Mouse (Mus musculus) adrenal gland, adult 8-10 months (tissue): ENCODE results near the gene Cemip. TPM values are rescaled to one million over a fixed set of nuclear protein-coding genes. Genes with fewer than 3 reads are reported as not detected.
"Not testable (repeated sequence)": the region's sequence is repeated elsewhere in the genome, so short reads cannot be mapped to it uniquely, and the experiment has no call there.

Source experiments
- DNase-seq: peaks from one replicate; pipeline ENCODE4 v3.0.0; 2022
- total RNA-seq, 4 experiments: library from RNA; stranded (reverse); gene quantifications; 2 replicates each; pipeline ENCODE4 v1.2.4; 2022

Cemip gene
- total RNA-seq, 4 experiments from 2014 or later, result 0.77 to 1.4 (median 1.0) TPM

DNA sequence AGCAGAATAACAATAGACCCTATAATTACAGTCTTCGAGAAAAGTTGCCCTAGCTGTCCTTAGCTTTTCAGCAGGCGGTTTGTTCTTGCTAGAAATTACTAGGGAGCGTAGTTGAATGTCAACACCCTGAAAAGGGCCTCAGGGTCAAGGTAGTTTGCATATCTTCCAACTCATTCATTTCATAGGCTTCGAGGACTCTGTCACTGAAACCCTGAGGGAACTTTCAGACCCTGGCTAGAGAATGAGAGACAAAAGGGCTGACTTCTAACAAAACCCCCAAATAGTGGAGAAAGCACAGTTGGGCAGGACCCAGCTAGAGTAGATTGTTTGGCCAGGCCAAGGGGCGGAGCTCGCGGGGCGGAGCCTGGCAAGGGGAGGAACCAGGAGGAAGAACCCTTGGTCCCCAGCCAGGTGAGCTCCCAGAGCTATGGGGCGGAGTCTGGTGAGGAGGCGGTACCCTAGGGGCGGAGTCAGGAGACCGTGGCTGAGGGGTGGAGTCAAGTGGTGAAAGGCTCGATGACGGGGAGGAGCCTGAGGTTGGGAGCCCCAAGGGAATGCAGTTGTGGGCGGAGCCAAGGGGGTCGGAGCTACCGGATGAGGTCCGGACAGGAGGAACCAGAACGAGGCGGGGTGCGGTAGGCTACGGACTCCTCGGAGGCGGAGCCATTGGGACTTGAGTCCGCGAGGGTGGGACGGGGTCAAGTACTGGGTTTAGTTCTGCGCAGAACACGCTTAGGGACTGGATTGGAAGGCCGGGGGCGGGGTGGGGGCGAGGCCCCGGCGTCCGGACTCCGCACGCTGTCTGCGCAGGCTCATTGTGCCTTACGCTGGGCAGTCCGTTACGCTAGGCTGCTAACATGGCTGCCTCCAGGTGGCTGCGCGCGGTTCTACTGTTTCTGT, 194.6 kb downstream of the Cemip start:
- peak; percentile 100 for DNase-seq

DNA sequence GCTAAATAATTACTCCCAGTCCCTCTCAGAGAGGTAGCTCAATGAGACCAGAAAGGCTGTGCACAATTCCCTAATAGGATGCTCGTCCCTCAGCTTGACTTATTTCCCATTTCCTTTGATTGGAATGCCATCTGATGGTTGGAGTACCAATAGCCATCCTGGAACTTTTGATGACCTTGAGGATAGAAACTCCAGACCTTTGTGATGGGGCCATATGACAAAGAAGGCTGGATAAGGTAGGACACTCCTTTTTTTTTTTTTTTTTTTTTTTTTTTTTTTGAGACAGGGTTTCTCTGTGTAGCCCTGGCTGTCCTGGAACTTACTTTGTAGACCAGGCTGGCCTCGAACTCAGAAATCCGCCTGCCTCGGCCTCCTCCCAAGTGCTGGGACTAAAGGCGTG, 196.4 kb downstream of the Cemip start:
- not testable (repeated sequence) for DNase-seq

DNA sequence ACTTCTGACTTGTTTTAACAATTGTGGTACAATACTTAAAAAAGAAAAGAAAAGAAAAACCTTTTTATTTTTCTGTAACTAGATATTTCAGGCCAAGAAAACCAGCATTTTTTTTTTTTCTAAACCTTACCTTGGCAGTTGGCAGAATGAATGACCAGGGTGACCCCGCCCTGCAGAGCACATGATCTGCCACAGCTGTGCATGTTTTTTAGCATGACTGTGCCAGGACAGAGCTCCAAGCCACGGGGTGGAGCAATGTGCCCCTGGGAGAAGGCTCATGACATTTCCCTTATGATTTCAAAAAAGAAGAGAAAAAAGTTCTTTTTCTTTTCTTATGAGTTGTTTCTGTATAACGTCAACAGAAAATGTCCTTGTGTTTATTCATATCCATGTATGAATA, 196.9 kb downstream of the Cemip start:
- DNase-seq, result peak; percentile 67

DNA sequence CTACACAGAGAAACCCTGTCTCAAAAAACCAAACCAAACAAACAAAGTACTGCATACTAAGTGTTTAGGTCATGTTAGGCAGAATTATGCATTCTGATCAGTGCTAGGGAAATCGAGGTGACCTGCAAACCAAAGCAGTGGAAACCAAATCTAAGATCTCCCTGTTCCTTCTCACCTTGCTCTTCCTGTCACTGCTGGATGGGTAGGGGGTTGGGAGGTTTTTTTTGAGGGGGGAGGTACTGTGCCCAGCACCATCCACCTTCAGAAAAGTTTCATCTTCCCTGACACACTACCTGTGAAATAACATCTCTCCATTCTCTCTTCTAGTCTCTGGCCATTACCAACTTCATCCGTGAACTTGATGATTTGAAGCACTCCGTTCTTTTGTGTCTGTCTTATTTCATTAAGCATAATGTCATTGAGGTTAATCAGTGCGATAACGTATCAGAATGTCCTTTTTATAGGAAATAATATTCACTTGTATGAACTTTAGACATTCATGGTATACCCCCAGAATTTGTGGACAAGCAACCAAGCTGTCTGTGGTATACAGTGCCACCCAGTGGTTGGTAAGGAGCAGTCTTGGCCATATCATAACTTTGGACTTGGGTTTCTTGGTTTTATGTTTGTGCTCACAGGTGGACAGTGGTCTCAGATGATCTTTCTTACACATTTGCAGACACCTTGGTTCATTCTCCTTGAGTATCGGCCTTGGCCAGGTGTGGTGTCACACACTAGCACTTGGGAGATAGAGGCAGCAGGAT, 199.8 kb downstream of the Cemip start:
- DNase-seq, result no peak

DNA sequence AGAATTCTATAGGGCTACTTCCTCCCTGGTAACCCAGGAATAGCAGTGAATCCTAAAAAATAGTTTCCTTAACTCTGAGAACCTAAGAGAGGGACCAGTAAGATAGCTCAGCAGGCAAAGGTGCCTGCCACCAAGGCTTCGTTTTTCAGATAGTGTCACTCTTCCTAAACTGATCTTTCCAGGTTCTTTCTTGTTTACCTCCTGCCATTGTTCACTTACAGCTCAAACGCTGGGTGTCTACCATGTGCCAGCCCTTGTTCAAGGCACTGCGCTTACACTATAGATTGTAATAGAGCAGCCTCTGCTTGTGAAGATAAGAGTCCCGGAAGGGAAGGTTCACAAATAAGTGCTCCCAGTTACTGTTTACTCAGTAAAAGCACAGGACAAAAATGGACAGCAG, 200.5 kb downstream of the Cemip start:
- DNase-seq, result no peak

DNA sequence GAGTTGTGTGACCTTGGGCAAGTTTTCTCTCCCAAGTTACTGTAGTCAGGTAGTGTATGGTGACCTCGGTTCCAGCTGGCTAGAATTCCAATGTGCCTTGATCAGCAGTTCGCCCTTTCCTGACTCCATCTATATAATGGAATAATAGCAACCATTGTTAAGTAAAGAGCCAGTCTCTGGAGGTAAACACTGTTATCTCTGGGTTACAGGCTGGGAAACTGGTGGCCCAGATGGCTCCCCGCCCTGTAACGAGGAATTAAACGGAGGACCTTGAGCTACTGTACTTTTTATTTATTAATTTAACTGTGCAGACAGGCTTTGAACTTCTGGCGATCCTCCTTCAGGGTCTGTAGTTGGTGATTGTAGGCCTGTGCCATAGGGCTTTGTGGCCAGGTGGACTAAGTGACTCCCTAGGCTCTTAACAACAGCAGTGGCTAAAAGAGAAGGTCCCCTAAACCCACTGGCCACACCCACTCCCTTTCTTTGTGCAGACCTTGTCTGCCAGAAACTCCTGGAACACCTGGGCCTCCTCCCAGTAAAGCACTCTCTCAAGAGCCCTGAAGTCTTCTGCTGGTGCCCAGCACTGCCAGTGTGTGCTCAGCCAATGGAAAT, 201.3 kb downstream of the Cemip start:
- no peak for DNase-seq

DNA sequence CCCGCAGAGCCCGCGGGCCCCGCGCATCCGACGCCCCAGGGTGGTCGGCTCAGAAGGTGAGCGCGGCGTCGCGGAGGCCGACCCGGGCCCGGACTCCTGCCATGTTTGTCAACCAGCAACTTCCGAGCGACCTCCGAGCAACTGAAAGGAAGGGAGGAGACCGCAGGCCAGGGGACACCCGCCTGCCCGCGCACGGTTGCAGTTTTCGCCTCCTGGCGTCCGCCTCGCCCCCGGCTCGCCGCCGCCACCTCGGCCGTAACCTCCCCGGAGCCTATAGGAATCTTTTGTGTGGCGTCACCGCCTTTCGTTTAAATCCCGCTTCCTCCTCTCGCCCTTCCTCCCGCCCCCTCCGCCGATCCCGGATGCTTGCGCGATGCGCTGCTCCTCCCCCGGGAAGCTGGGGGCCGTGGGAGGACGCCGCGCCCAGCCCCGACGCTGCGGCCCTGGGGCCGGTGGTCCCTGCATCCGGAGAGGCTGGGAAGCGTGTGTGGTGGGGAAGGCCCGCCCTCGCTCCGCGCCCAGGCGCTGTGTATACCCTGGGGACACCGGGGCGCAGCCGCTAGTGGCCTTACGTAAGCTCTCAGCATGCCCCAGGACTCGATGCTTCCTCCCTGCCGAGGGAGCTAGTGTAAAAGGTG, 202.2 kb downstream of the Cemip start, which contains the start of the genes Tlnrd1 and Mesd:
Tlnrd1 (minus strand) TSS at position 285 of the 638 bp plus-strand sequence.
Mesd (plus strand) TSS at position 446 of the 638 bp plus-strand sequence.
- peak; percentile 88 for DNase-seq

DNA sequence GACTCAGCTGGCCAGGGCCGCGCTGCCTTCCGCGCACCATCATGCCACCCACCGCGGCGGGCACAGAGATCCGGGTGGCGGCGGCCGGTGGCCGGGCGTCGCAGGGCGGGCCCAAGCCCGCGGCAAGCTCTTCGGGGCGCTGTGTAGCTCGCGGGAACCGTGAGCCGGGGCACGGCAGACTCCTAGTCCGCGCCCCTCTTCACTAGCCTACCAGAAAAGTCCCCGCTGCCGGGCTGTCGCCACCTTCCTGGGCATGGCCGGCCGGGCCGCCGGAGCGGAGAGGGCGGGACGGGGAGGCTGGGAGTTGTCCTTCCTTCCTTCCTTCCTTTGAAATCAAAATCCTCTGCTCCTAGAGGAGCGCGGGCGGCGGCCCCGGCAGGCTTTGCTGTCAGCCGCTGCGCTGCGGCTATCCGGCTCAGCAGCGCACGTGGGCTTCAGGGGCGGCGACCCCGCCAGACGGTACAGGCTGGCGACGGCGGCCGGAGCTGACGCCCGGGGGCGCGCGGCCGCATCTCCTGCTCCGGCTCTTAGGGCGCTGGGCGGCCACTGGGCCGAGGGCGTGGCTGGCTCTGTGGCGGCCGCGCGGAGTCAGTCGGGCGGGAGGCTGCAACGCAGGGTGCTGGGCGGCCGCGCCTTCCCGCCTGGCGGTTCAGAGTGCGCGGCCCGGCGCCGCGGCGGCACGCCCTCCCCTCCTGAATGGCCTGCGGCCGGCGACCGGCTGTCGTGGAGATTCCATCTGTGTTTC, 202.9 kb downstream of the Cemip start:
- peak; percentile 72 for DNase-seq

Other genes starting within 250 kb of the Cemip start
- gene Tlnrd1, start 202.2 kb downstream of the Cemip start, total RNA-seq, result 10 to 100 TPM; 14.9 to 17.2 (median 15.9) TPM
- gene Mesd, start 202.0 kb downstream of the Cemip start, total RNA-seq, result 100 to 1,000 TPM; 109 to 131 (median 117) TPM
- 10 to 100 TPM; 26.2 to 32.3 (median 29.8) TPM for gene Abhd17c, start 65.4 kb upstream of the Cemip start, total RNA-seq